Mouse (Mus musculus) ovary, postnatal 10 days (tissue): ENCODE measurements around the gene Gfra1.

Source experiments
- DNase-seq: peaks from one replicate; pipeline ENCODE4 v3.0.0; 2022; ENCODE audit warnings: low spot score

Gene Gfra1

GRCm38 (mm10) chr19:58254172-58254571, 201.5 kb downstream of the Gfra1 start:
- DNase-seq = no peak

GRCm38 (mm10) chr19:58251698-58252097, 204.0 kb downstream of the Gfra1 start:
- DNase-seq = no peak

- DNase-seq = no peak
These were observed 204.6 kb downstream of the Gfra1 start for GRCm38 (mm10) chr19:58251095-58251494.

GRCm38 (mm10) chr19:58250237-58250636, 205.5 kb downstream of the Gfra1 start:
- DNase-seq = no peak

DNA sequence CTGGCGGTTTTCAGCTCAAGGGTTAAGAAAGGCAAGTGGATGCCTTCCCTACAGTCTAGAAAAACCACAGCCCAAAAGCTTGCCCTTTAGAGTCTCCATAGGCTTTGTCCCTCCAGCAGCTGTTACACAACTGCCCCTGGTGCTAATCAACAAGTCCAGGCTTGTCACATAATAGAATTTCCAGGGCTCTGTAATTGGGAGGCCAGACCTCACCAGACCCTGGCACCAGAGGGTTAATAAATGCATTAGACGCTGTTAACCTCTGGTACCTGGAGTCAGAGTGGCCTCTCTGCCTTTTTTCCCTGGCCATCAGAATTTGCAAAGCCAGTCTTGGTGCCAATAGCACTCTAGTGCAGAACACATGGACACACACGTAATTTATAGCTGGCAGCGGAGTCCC, 211.6 kb downstream of the Gfra1 start:
- DNase-seq = no peak

GRCm38 (mm10) chr19:58243604-58244003, 212.1 kb downstream of the Gfra1 start:
- no peak for DNase-seq

GRCm38 (mm10) chr19:58238325-58238724, 217.4 kb downstream of the Gfra1 start:
- DNase-seq = no peak

DNA sequence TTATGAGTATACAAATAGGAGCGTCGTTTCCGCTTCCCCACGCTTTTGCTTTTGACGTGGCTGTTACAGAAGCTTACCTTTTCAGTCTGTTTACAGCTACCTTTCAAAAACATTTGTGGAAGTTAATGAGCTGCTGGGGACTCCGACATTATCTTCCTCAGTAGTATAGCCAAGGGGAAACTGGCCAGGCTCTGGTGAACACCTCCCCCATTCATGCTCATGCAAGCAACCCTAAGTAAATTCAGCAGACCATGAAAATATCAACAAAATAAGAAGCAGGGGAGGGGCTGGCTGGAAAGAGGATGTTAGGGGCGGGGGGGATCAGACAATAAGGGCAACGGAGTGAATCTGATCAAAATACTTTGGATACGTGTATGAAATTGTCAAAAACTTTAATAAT, 228.0 kb downstream of the Gfra1 start:
- no peak for DNase-seq

- no peak for DNase-seq
These were observed 228.8 kb downstream of the Gfra1 start for GRCm38 (mm10) chr19:58226882-58227281.

DNA sequence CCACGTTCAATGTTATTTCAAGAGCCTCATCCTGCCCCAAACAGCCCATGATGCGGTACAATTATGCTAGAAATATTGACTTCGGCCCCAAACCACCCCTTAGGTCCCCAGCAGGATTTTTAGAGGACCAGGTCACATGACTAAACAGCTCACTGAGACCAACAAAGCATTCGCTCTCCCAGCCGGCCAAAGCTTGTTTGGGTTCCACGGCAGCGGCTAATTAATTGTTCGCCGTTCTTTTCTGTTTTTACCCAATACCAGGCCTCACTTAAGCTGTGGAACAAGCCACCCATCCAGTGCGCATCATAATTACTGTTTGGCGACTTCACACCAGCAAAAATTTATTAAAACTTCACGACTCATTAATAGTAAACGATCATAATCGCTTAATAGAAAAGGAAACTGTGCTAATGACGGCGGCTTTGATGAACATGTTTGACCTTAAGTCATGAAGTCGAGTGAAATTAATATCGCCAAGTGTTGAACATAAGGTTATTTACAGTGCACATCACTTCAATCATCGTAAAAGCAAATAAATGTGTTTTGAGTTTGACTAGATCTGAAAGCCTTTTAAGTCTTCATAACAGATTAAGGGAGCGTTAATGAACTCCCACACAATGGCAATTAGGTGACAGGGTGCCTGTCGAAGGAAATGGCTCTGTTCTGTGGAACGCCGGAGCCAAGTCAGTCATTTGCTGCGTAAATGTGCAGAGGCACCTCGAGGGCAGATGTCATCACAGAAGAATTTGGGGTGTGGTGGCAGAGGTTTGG, 235.5 kb downstream of the Gfra1 start:
- DNase-seq = no peak

- DNase-seq = no peak
These were observed 238.1 kb downstream of the Gfra1 start for GRCm38 (mm10) chr19:58217591-58217990.

DNA sequence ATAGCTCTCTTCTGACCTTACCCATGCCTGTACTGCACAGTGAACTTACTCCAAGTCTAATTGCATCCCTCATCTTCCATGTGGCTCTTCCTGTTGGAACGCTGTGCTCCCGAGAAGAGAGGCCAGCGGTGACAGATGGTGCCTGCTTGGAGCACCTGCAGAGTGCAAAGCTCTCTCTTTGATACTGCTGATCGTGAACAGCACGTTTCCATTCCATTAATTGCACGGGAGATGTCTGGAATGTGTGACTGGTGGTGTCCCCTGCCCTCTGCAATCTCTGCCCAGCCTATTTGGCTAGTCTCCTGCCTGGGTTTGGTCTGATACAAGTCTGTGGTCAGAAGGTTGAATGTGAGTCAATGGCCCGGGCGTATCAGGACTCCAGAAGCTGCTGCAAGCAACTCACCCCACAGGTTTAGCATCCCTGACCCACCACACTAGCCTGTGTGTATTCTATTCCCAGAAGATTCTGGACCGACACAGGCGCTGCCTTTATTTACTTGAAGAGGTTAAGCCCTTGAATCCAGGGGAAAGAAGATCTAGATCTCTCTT, 249.1 kb downstream of the Gfra1 start:
- no peak for DNase-seq

- DNase-seq = no peak
These were observed 250.2 kb downstream of the Gfra1 start for GRCm38 (mm10) chr19:58205470-58205869.

- DNase-seq = no peak
These were observed 253.1 kb downstream of the Gfra1 start for GRCm38 (mm10) chr19:58202627-58203026.

GRCm38 (mm10) chr19:58199679-58200078, 256.0 kb downstream of the Gfra1 start:
- DNase-seq = no peak

GRCm38 (mm10) chr19:58193733-58194456, 261.8 kb downstream of the Gfra1 start:
- no peak for DNase-seq

DNA sequence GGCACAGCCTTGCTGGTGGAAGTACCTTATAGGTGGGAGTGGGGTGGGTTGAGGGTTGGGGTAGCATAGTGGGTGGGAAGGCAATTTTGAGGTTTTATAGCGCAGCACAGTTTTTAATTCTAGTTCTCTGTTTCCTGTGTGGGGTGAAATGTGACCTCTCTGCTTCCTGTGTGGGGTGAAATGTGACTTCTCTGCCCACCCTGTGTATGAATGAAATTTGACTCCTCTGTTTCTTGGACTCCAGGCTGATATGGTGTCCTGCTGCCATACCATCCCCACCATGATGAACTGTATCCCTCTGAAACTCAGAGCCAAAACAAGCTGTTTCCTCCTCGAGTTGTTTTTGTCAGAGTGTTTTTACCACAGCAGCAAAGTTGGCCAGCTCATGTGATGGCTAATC, 264.8 kb downstream of the Gfra1 start:
- DNase-seq = no peak

DNA sequence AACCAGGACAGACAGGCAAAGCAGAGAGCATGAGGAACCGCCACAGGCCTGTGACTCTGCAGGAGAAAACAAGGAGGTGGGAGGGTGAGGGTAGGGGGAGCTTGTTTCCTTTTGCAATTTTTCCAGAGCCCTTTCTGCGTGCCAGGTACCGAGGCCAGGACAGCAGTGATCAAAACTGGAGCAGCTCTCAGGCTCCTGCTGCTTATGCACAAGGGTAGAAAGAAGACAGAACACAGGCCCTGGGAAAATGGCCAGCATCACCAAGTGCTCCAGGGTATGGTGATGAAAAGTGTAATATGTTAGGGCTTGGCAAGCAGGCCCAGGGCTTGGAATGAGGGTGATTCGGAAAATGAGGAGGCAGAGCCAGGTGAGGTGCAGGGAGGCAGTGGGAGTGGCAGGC, 269.2 kb downstream of the Gfra1 start:
- DNase-seq = no peak
